Mouse (Mus musculus) olfactory bulb, adult 2 months (tissue): ENCODE results near the gene Sell. TPM values are rescaled to one million over a fixed set of nuclear protein-coding genes. Genes with fewer than 3 reads are reported as not detected.

Experiments used
- H3K27ac ChIP-seq: fragments of 200-500 bp; 2 replicates; pipeline ENCODE4 v1.5.1; 2012; ENCODE audit warnings: low read depth, low read length; ENCODE audit not compliant: insufficient read depth
- H3K4me1 ChIP-seq: fragments of 200-500 bp; 2 replicates; pipeline ENCODE4 v1.6.1; 2012; ENCODE audit warnings: low read length; ENCODE audit not compliant: control insufficient read depth, insufficient read depth
- H3K4me3 ChIP-seq: fragments of 200-500 bp; 2 replicates; pipeline ENCODE4 v1.5.1; 2012; ENCODE audit warnings: mild to moderate bottlenecking, low read depth, low read length, moderate library complexity; ENCODE audit not compliant: insufficient read depth
- CTCF ChIP-seq: fragments of 200-500 bp; IDR thresholded peaks from 2 replicates; pipeline ENCODE4 v1.5.1; 2012; ENCODE audit warnings: low read depth, mild to moderate bottlenecking, low read length, moderate library complexity; ENCODE audit not compliant: insufficient read depth
- POLR2A ChIP-seq: fragments of 200-500 bp; IDR thresholded peaks from 2 replicates; pipeline ENCODE4 v1.6.1; 2012; ENCODE audit warnings: mild to moderate bottlenecking, low read depth, low read length, moderate library complexity; ENCODE audit not compliant: insufficient read depth
- WGBS: fragments of 180-500 bp; shearing (Covaris S2); methylation state at CpG from one replicate; pipeline ENCODE4 v1.1.7; 2018; 5-methylcytosine and 5-hydroxymethylcytosine counted together
- polyA plus RNA-seq: library from polyadenylated mRNA; stranded (reverse); fragments of >200 nt; gene quantifications from 2 replicates; pipeline ENCODE4 v1.2.4, GENCODE M21; 2012; ENCODE audit warnings: low replicate concordance; ENCODE audit not compliant: missing spikeins, insufficient read depth, insufficient read length

Gene Sell
- polyA plus RNA-seq, 1 experiment = not detected

DNA sequence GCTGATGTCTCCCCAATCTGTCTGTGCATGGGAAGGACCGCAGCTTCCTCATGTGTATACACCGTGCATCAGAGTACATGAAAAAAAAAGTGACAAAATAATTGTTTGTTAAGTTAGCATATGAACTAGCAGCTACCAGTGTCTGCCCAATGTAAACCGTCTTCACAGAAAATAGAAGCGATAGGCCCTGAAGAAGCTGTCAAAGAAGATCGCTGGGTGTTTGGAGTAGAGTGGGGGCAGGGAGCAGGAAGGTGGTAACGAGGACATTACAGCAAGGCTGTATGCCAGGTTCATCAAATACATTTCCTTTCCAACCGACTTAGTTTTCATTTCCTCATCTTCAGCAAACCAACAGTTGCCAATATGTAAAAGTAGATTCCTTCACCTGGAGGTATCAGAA lies 9.3 kb downstream of the Sell start:
- H3K4me3 ChIP-seq = no peak overlapping the region
- no peak overlapping the region for H3K27ac ChIP-seq
- no peaks in the 10 kb centered on the region for H3K4me1 ChIP-seq
- no peak for TF ChIP-seq CTCF
- TF ChIP-seq POLR2A = no peak
- WGBS = 77% methylated on average over 7 of the region's 7 CpGs

DNA sequence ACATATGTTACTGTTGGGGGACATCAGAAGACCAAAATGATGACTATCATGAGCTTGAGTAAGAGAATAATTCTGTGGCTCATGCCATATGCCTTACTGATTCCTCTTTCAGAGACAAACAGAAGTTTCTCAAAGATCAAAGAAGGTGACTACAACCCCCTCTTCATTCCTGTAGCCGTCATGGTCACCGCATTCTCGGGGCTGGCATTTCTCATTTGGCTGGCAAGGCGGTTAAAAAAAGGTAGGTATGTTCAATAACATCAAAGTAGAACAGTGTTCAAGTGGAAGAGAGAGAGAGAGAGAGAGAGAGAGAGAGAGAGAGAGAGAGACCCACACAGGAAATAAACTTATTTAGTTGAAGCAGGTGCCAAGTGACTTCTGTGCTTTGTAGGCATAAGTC lies 10.2 kb downstream of the Sell start:
- Histone ChIP-seq H3K4me3 (no peak overlapping the region), H3K4me1 (no peaks in the 10 kb centered on the region), H3K27ac (no peak overlapping the region)
- WGBS = 90% methylated on average over 4 of the region's 4 CpGs
- no peak for TF ChIP-seq POLR2A
- no peak for TF ChIP-seq CTCF

DNA sequence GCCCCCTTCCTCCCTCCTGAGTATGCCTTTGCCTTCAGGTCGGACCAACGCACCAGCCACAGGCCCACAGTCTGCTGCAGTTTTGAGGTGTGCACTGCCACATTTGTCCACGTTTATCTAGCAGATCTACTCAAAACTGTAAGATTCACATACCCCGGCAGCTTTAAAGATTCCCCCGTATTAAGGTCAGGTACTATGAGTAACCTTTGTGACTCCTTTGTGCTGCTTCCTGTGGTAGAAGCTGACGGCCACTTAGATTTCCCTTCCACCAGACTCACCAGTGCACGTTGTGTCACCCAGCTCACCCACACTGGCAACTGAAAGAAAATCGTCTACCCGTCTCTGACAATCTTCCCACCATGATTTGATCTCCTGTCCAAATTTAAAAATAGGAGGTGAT lies 11.3 kb downstream of the Sell start:
- no peak overlapping the region for H3K4me3 ChIP-seq
- WGBS = 91% methylated on average over 9 of the region's 9 CpGs
- no peak overlapping the region for H3K27ac ChIP-seq
- no peaks in the 10 kb centered on the region for H3K4me1 ChIP-seq
- TF ChIP-seq POLR2A (no peak), CTCF (no peak)

DNA sequence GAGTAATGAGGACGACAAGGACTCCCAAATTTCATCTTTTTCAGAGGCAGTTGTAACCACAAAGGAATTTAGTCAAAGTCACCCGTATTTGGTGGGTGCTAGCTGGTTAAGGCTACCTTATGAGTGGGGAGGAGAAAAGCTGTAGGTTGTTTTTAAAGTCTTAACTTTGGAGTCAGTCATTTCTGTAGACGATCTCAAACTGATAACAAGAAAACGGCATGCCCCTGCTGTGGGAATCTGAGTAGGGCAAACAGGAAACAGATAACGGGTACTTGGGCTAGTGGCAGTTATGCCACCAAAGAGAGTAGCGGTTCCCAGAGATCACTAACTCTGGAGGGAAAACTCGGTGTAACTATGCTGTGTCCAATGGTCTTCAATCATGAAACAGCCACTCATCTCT lies 12.0 kb downstream of the Sell start:
- Histone ChIP-seq H3K27ac (no peak overlapping the region), H3K4me1 (no peaks in the 10 kb centered on the region), H3K4me3 (no peak overlapping the region)
- no peak for TF ChIP-seq POLR2A
- no peak for TF ChIP-seq CTCF
- WGBS = 91% methylated on average over 7 of the region's 7 CpGs

DNA sequence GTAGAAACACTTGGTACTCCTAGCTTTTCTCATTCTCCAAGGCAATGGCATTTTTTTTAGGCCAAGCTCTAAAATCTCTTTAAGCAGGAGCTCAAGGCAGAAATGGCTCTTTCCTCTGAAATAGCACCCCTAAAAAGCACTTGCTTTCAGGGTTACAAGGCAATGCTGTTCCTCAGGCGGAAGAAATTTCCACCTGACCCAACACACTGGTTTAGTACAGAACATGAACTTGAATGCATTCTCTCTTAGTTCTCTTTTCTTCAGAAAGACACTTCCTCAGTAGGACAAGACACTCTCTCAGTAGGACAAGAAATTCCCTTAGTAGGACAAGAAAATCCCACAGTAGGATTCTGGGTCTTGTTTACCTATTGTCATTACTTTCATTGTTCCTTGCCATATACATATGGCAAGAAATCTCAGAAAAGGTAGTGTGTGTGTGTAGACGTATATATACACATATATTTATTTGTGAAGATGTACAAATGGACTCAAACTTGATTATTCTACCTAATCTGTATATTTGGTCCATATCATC lies 12.9 kb downstream of the Sell start:
- no peak for TF ChIP-seq CTCF
- no peak for TF ChIP-seq POLR2A
- H3K27ac ChIP-seq = no peak overlapping the region
- H3K4me3 ChIP-seq = no peak overlapping the region
- H3K4me1 ChIP-seq = no peaks in the 10 kb centered on the region
- 94% methylated on average over 2 of the region's 2 CpGs for WGBS

DNA sequence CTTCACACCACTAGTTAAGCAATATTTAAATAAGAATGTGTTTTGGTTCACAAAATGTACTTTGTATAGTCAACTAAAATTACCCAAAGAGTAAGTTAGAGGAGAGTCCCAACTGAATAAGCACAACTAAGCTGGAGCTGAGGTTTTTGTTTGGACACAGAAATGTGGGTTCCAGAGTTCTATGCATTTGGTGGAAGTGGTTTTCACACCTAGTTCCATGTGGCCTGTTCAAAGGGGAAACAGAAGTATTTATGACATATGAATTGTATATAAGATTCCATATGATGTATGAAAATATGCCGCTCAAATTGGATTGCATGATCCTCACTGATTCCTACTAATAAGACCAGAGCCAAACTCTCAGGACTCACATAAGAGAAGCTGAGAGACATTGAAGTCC lies 13.6 kb downstream of the Sell start:
- H3K4me3 ChIP-seq = no peak overlapping the region
- H3K4me1 ChIP-seq = no peaks in the 10 kb centered on the region
- H3K27ac ChIP-seq = no peak overlapping the region
- TF ChIP-seq CTCF (no peak), POLR2A (no peak)
- 93% methylated on average over 1 of the region's 1 CpGs for WGBS

DNA sequence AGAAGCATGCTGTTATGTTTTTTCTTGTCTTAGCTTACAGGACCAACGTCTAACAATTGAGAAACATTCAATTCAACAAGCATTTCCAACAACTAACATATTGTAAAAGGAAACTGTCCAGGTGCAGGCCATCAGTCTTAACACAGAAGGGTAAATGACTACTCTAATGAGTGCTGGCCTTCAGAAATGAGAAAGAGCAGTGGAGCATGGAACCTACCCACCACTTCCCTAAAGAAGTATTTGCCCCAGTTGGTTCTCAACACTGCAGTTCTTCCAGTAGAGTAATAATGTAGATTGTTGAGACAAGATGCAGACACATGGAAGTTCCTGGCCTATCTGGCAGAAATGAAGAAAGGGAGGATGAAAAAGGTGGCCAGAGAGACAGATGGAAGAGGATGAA lies 14.7 kb downstream of the Sell start:
- 47% methylated on average over 1 of the region's 1 CpGs for WGBS
- no peak for TF ChIP-seq POLR2A
- TF ChIP-seq CTCF = no peak
- Histone ChIP-seq H3K27ac (no peak overlapping the region), H3K4me1 (no peaks in the 10 kb centered on the region), H3K4me3 (no peak overlapping the region)

DNA sequence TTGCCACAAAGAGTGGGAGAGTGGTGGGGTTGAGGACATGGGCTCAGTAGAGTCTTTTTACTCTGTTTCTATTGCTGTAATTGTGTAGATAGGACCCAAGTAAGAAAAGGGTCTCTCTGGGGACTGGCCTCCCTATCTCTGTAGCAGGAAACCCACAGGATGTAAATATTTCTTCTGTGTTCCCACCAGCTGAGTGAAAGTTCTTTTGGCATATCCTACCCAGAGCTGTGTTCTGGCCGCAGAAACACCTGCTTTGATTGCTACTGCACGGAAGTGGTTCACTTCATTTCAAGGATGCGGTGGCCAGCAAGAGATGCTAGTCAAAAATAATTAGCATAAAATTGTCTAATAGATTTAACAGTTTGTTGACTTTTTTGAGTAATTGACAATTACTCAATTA lies 15.2 kb downstream of the Sell start:
- Histone ChIP-seq H3K4me1 (0 out of 2 replicates have a peak, but pooled peaks cover 2% of the 10 kb centered on the region), H3K4me3 (no peak overlapping the region), H3K27ac (no peak overlapping the region)
- WGBS = 88% methylated on average over 3 of the region's 3 CpGs
- TF ChIP-seq POLR2A = no peak
- TF ChIP-seq CTCF = no peak

DNA sequence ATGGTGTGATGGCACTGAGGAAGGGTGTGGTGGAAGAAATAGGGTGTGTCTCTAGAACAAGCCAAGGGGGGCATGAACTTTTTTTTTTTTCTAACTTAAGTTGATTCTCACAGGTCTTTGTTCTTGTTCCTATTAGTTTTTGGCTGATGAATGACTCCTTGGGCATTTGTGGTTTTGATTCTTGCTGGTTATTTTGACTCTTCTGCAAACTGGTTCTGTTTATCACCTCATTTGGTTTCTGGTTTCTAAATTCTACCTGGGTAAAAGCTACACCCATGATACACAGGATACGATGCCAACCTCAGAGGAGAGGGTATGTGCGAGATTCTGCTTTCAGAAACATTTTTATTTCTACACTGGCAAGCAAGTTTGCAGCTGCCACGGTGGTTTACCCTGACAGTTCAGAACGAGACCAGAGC lies 16.6 kb downstream of the Sell start:
- TF ChIP-seq CTCF (no peak), POLR2A (no peak)
- 88% methylated on average over 4 of the region's 4 CpGs for WGBS

DNA sequence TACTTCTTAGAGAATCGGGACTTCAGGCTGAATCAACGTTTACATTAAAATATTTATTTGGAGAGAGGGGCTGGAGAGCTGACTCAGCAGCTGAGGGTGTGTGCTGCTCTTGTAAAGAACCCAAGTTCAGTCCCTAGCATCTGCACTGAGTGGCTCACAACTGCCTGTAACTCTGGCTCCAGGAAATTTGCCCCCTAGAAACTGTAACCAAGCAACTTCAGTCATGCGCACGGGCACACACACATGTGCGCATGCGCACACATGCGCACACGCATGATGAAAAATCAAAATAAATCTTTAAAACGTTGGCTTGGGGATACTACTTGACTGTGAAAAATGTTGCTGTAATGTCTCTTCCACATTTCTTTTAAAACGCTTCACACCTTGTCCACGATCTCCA lies 17.3 kb downstream of the Sell start:
- TF ChIP-seq POLR2A (no peak), CTCF (no peak)
- Histone ChIP-seq H3K4me3 (no peak overlapping the region), H3K27ac (no peak overlapping the region), H3K4me1 (0 out of 2 replicates have a peak, but pooled peaks cover 2% of the 10 kb centered on the region)
- 89% methylated on average over 11 of the region's 11 CpGs for WGBS

More for the DNA sequence above, 16.6 kb downstream of the Sell start:
- 0 out of 2 replicates have a peak, but pooled peaks cover 2% of the 10 kb centered on the region for H3K4me1 ChIP-seq
- H3K4me3 ChIP-seq = no peak overlapping the region
- no peak overlapping the region for H3K27ac ChIP-seq
